Mouse (Mus musculus): ENCODE results near the gene Zfp661. TPM values are rescaled to one million over a fixed set of nuclear protein-coding genes. Genes with fewer than 3 reads are reported as not detected.

The Zfp661 gene
- total RNA-seq, 2 experiments from 2014 or later = 2.0 to 2.5 TPM

DNA sequence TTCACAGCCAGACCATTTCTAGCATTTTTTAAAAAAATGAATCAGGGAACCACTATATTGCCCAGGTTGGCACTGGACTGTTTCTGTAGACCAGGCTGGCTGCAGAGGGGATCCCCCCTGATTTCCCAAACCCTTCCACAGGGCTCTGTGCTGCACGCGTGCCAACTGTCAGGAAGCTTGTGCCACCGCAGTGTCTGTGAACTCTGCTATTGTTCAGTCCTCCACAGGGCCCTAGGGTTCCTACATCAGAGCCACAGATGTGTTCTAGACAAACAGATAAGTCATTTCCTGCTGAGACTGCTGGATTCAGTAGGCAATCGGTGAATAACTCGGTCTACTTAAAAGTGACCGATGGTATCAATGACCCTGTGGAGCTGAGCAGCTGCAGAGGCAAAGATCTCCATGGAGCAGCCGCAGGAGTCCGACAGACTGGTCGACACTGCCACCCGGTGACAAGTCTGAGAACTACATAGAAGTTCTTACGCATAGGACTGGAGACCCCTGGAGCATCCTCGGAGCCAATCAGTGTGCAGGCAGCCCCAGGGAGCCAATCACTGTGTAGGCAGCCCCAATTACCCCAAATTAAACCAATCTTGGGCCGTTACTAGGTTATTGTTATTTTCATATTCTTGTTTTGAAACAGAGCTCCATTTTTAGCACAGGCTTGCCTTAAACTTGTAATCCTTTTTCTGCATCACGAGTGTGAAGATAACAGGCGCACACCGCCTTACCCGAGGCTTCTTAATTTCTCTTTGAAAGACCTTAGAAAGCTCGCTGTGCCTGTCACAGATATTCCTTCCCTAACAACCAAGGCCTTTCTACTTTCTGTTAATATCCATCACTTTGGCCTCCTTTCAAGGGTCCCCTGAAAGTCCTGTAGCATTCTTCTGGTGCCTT lies 27.6 kb downstream of the Zfp661 start:
- DNase-seq (ENCODE audit: low spot score in 2 of 2) = peak; percentile 56 to 83

GRCm38 (mm10) chr2:127551078-127551477 lies 35.8 kb downstream of the Zfp661 start:
- DNase-seq (ENCODE audit: low spot score in 2 of 2) = no peak

GRCm38 (mm10) chr2:127550446-127550845 lies 36.4 kb downstream of the Zfp661 start:
- no peak for DNase-seq (ENCODE audit: low spot score in 2 of 2)

DNA sequence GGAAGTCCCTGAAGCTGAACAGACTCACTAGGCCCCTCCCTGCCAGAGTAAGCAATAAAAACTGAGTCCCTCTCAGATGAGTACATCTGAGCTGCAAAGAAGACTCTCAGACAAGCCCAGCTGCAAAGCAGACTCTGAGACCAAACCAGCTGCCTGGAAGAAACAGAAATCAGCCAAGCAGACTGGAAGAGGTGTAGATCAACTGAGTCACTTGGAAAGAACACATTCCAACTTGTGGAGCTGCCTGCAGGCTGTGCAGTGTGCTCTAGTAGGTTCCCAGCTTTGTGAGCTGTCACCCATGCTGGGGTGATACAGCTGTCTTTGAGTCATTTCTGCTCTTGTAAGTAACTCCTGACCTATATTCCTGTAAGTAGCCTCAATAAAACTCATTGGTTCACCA lies 37.2 kb downstream of the Zfp661 start:
- no peak for DNase-seq (ENCODE audit: low spot score in 2 of 2)

GRCm38 (mm10) chr2:127548342-127549074 lies 38.4 kb downstream of the Zfp661 start:
- no peak for DNase-seq (ENCODE audit: low spot score in 2 of 2)

GRCm38 (mm10) chr2:127541697-127542096 lies 45.2 kb downstream of the Zfp661 start:
- no peak for DNase-seq (ENCODE audit: low spot score in 2 of 2)

- DNase-seq (ENCODE audit: low spot score in 2 of 2) = no peak
Observed at GRCm38 (mm10) chr2:127541185-127541584, 45.7 kb downstream of the Zfp661 start, which contains the start of gene Prom2. Gene Prom2, minus strand, starts transcription at chr2:127541467.

GRCm38 (mm10) chr2:127539494-127539893 lies 47.4 kb downstream of the Zfp661 start:
- no peak for DNase-seq (ENCODE audit: low spot score in 2 of 2)

DNA sequence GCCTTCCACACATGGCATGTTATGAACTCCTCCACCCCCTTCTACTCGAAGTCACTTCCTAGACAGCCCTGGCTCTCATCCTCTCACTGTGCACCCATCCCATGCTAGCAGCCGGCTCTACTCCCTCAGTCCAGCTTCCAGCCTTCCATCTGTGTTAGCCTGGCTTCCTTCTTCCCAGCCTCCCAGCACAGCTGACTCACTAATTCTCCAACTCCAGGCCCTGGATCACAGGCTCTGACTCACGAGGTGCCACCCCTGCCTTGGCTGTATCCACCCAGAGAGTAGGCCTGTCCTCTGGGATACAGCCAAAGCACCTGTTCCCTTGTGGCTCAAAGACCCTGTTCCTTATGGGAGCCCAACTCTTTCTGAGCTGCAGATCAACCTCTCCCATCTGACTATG lies 49.3 kb downstream of the Zfp661 start:
- DNase-seq (ENCODE audit: low spot score in 2 of 2) = no peak

- no peak for DNase-seq (ENCODE audit: low spot score in 2 of 2)
Observed at GRCm38 (mm10) chr2:127535363-127535762, 51.5 kb downstream of the Zfp661 start.

- DNase-seq (ENCODE audit: low spot score in 2 of 2) = no peak
Observed at GRCm38 (mm10) chr2:127532379-127532778, 54.5 kb downstream of the Zfp661 start.

- DNase-seq (ENCODE audit: low spot score in 2 of 2) = no peak
Observed at GRCm38 (mm10) chr2:127531592-127531991, 55.3 kb downstream of the Zfp661 start.

DNA sequence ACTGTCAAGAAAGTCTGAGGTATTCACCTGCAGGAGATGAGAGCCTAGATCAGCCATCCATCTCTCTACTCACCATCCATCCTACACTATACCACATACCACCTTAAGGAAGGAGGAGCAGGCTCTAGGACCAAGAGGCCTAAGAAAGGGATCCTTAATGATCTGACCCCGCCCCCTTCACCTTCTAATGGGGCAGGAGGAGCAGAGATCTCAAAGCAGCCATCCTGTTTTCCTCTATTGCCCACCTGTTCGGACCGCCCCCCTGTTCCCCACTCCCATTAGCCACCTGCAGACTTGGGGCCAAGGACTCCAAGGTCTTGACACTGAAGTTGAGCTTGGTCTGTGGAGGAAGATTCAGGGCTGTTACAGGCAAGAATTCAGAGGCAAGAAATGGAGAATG lies 56.5 kb downstream of the Zfp661 start:
- DNase-seq (ENCODE audit: low spot score in 2 of 2) = no peak

GRCm38 (mm10) chr2:127525004-127525775 lies 61.7 kb downstream of the Zfp661 start:
- no peak for DNase-seq (ENCODE audit: low spot score in 2 of 2)

Other genes starting within 250 kb of the Zfp661 start
- under 1 TPM; 0.12 to 0.31 TPM for gene Astl, start 248.5 kb downstream of the Zfp661 start, total RNA-seq (2021)
- gene Adra2b, start 223.9 kb downstream of the Zfp661 start, total RNA-seq (2021) = 1 to 10 TPM in 1 of 2 experiments, under 1 TPM in 1; 0.96 to 1.2 TPM
- under 1 TPM; 0.10 to 0.17 TPM for gene Gpat2, start 161.9 kb downstream of the Zfp661 start, total RNA-seq (2021)
- 10 to 100 TPM; 11.2 to 13.2 TPM for gene Fahd2a, start 142.5 kb downstream of the Zfp661 start, total RNA-seq (2021)
- gene Kcnip3, start 65.0 kb downstream of the Zfp661 start, total RNA-seq (2021) = 1 to 10 TPM in 1 of 2 experiments, under 1 TPM in 1; 0.64 to 1.0 TPM
- not detected for gene Prom2, start 45.6 kb downstream of the Zfp661 start, total RNA-seq (2021)
- 10 to 100 TPM; 88.2 to 93.6 TPM for gene Mrps5, start 128 bp upstream of the Zfp661 start, total RNA-seq (2021)
- gene Mal, start 69.6 kb upstream of the Zfp661 start, total RNA-seq (2021) = 10 to 100 TPM; 15.9 to 17.6 TPM
- gene Mall, start 142.8 kb upstream of the Zfp661 start, total RNA-seq (2021) = 10 to 100 TPM; 10.5 to 11.0 TPM
- gene Nphp1, start 201.8 kb upstream of the Zfp661 start, total RNA-seq (2021) = 10 to 100 TPM; 13.4 to 13.8 TPM
- 10 to 100 TPM; 43.9 to 48.3 TPM for gene Mtln, start 205.4 kb upstream of the Zfp661 start, total RNA-seq (2021)
- 10 to 100 TPM; 10.1 to 10.6 TPM for gene Bub1, start 244.8 kb upstream of the Zfp661 start, total RNA-seq (2021)

Measured in gastrocnemius, postnatal 4 days (tissue).